Mouse (Mus musculus) CH12.LX (cell line): ENCODE measurements at regions not wholly inside any gene's neighbourhood (a gene's known extent, or its start where the extent isn't known, plus 50 kb on each side); places are given as distances from the start of the nearest gene placed in this dataset.

Experiments
- DNase-seq: peaks from one replicate; pipeline ENCODE4 v3.0.0-alpha.2; 2013; ENCODE audit errors: extremely low read depth
- H3K27ac ChIP-seq: 2 replicates; pipeline ENCODE4 v1.5.1; 2012; ENCODE audit warnings: low read depth, mild to moderate bottlenecking, control low read depth, moderate library complexity; ENCODE audit not compliant: insufficient read depth
- H3K27me3 ChIP-seq: replicated peaks from 2 replicates; pipeline ENCODE3; 2012; ENCODE audit warnings: inconsistent platforms
- H3K36me3 ChIP-seq, 2 experiments: replicated peaks in 1 of 2; 2 replicates each; pipeline versions ENCODE3 to v1.6.1; 2012; ENCODE audit warnings: inconsistent platforms in 1 of 2, low read length in 1 of 2, mild to moderate bottlenecking in 1 of 2, mixed read lengths in 1 of 2, moderate library complexity in 1 of 2; ENCODE audit not compliant: control insufficient read depth in 1 of 2, insufficient read depth in 1 of 2
- H3K4me1 ChIP-seq, 2 experiments: 2 replicates each; pipeline ENCODE4 v1.6.1; 2012; ENCODE audit warnings: inconsistent platforms in 1 of 2, moderate library complexity in 1 of 2; ENCODE audit not compliant: insufficient read depth in 2 of 2, control insufficient read depth in 1 of 2
- H3K4me2 ChIP-seq: 2 replicates; pipeline ENCODE4 v1.6.1; 2012; ENCODE audit warnings: low read depth, mild to moderate bottlenecking, control low read depth; ENCODE audit not compliant: poor library complexity, insufficient read depth, severe bottlenecking
- H3K4me3 ChIP-seq, 3 experiments: fragments of 150-350 bp in 1 of 3; sonication (generic) in 1 of 3; replicated peaks in 1 of 3; 2 replicates each; pipeline versions ENCODE3 to v1.5.1; 2011 to 2012; ENCODE audit warnings: low read depth in 2 of 3, low read length in 2 of 3, mild to moderate bottlenecking in 2 of 3, moderate library complexity in 2 of 3, control low read depth in 1 of 3, improper control_type of control experiment in 1 of 3, inconsistent platforms in 1 of 3, mixed read lengths in 1 of 3; ENCODE audit not compliant: poor library complexity in 1 of 3
- H3K79me2 ChIP-seq: replicated peaks from 2 replicates; pipeline ENCODE4 v1.6.1; 2012; ENCODE audit warnings: mild to moderate bottlenecking, moderate library complexity; ENCODE audit not compliant: control insufficient read depth, poor library complexity, insufficient read depth, severe bottlenecking; ENCODE audit errors: extremely low read depth
- H3K9ac ChIP-seq: 2 replicates; pipeline ENCODE4 v1.6.1; 2012; ENCODE audit warnings: low read depth, mild to moderate bottlenecking, control low read depth, moderate library complexity; ENCODE audit not compliant: insufficient read depth
- H3K9me3 ChIP-seq: replicated peaks from 2 replicates; pipeline ENCODE3; 2012; ENCODE audit warnings: low read length, inconsistent platforms, mixed read lengths
- BHLHE40 ChIP-seq: IDR thresholded peaks from 2 replicates; pipeline ENCODE4 v1.6.1; 2011; ENCODE audit warnings: mild to moderate bottlenecking, low read depth, low read length, improper control_type of control experiment
- CHD1 ChIP-seq: IDR thresholded peaks from 2 replicates; pipeline ENCODE4 v1.6.1; 2012; ENCODE audit warnings: low read depth, low read length, improper control_type of control experiment, inconsistent platforms
- CTCF ChIP-seq, 2 experiments: IDR thresholded peaks in 1 of 2; conservative IDR thresholded peaks in 1 of 2; 2 replicates each; pipeline ENCODE4 v1.5.1; 2011 to 2012; ENCODE audit warnings: low read depth in 2 of 2, low read length in 2 of 2, improper control_type of control experiment in 1 of 2, inconsistent platforms in 1 of 2, mild to moderate bottlenecking in 1 of 2, moderate library complexity in 1 of 2
- ELF1 ChIP-seq: IDR thresholded peaks from 2 replicates; pipeline ENCODE4 v1.6.1; 2014; ENCODE audit warnings: low read depth, mild to moderate bottlenecking, inconsistent platforms, low read length, improper control_type of control experiment
- EP300 ChIP-seq: IDR thresholded peaks from 2 replicates; pipeline ENCODE4 v1.6.1; 2011; ENCODE audit warnings: low read length, improper control_type of control experiment
- ETS1 ChIP-seq: conservative IDR thresholded peaks from 2 replicates; pipeline ENCODE4 v1.6.1; 2012; ENCODE audit warnings: low read depth, mild to moderate bottlenecking, inconsistent platforms, low read length, improper control_type of control experiment, moderate library complexity
- IRF4 ChIP-seq: IDR thresholded peaks from 2 replicates; pipeline ENCODE4 v1.6.1; 2014; ENCODE audit warnings: low read depth, mild to moderate bottlenecking, inconsistent platforms, low read length, improper control_type of control experiment
- JUN ChIP-seq: IDR thresholded peaks from 2 replicates; pipeline ENCODE4 v1.6.1; 2011; ENCODE audit warnings: low read depth, mild to moderate bottlenecking, low read length, improper control_type of control experiment, moderate library complexity; ENCODE audit not compliant: insufficient read depth
- JUND ChIP-seq: conservative IDR thresholded peaks from 2 replicates; pipeline ENCODE4 v1.6.1; 2011; ENCODE audit warnings: low read depth, low read length, improper control_type of control experiment
- MAFK ChIP-seq: IDR thresholded peaks from 2 replicates; pipeline ENCODE4 v1.6.1; 2011; ENCODE audit warnings: low read length, improper control_type of control experiment; ENCODE audit not compliant: insufficient replicate concordance
- MAX ChIP-seq: IDR thresholded peaks from 2 replicates; pipeline ENCODE4 v1.6.1; 2011; ENCODE audit warnings: low read length, improper control_type of control experiment
- MAZ ChIP-seq: IDR thresholded peaks from 2 replicates; pipeline ENCODE4 v1.6.1; 2012; ENCODE audit warnings: low read depth, mild to moderate bottlenecking, inconsistent platforms, low read length, improper control_type of control experiment, moderate library complexity
- NRF1 ChIP-seq: IDR thresholded peaks from 2 replicates; pipeline ENCODE4 v1.6.1; 2014; ENCODE audit warnings: low read depth, mild to moderate bottlenecking, inconsistent platforms, low read length, improper control_type of control experiment, moderate library complexity
- PAX5 ChIP-seq: IDR thresholded peaks from 2 replicates; pipeline ENCODE4 v1.6.1; 2012; ENCODE audit warnings: low read length, inconsistent platforms, mixed read lengths
- POLR2A ChIP-seq: IDR thresholded peaks from 2 replicates; pipeline ENCODE4 v1.6.1; 2011; ENCODE audit warnings: low read depth, mild to moderate bottlenecking, improper control_type of control experiment, low read length
- POLR2AphosphoS2 ChIP-seq: IDR thresholded peaks from 2 replicates; pipeline ENCODE4 v1.6.1; 2011; ENCODE audit warnings: low read depth, low read length, improper control_type of control experiment
- RAD21 ChIP-seq: IDR thresholded peaks from 2 replicates; pipeline ENCODE4 v1.6.1; 2011; ENCODE audit warnings: low read depth, mild to moderate bottlenecking, low read length, improper control_type of control experiment, moderate library complexity
- SIN3A ChIP-seq: IDR thresholded peaks from 2 replicates; pipeline ENCODE4 v1.6.1; 2012; ENCODE audit warnings: low read length, improper control_type of control experiment, inconsistent platforms
- SMC3 ChIP-seq: IDR thresholded peaks from 2 replicates; pipeline ENCODE4 v1.6.1; 2011; ENCODE audit warnings: low read depth, low read length, improper control_type of control experiment
- TBP ChIP-seq: conservative IDR thresholded peaks from 2 replicates; pipeline ENCODE4 v1.6.1; 2011; ENCODE audit warnings: low read depth, low read length, improper control_type of control experiment
- TCF12 ChIP-seq: IDR thresholded peaks from 2 replicates; pipeline ENCODE4 v1.6.1; 2014; ENCODE audit warnings: low read depth, mild to moderate bottlenecking, inconsistent platforms, low read length, improper control_type of control experiment
- USF1 ChIP-seq: IDR thresholded peaks from 2 replicates; pipeline ENCODE4 v1.6.1; 2014; ENCODE audit warnings: low read depth, mild to moderate bottlenecking, inconsistent platforms, low read length, improper control_type of control experiment
- USF2 ChIP-seq: conservative IDR thresholded peaks from 2 replicates; pipeline ENCODE4 v1.6.1; 2011; ENCODE audit warnings: low read depth, low read length, improper control_type of control experiment
- ZC3H11A ChIP-seq: IDR thresholded peaks from 2 replicates; pipeline ENCODE4 v1.6.1; 2012; ENCODE audit warnings: low read depth, mild to moderate bottlenecking, inconsistent platforms, low read length, improper control_type of control experiment
- ZKSCAN1 ChIP-seq: IDR thresholded peaks from 2 replicates; pipeline ENCODE4 v1.6.1; 2012; ENCODE audit warnings: low read depth, inconsistent platforms, low read length, improper control_type of control experiment, borderline replicate concordance
- ZNF384 ChIP-seq: IDR thresholded peaks from 2 replicates; pipeline ENCODE4 v1.6.1; 2012; ENCODE audit warnings: low read depth, low read length, improper control_type of control experiment, inconsistent platforms
- dilution Hi-C: fragments of 300-500 bp; cut with MboI; formaldehyde crosslinking; loops from 2 replicates; pipeline ENCODE4 v1.14.3; 2020; ENCODE audit warnings: low sequenced_read_pairs; ENCODE audit not compliant: extremely low pct_unique_long_range_greater_than_20kb, extremely low pct_ligation_motif_present
- in situ Hi-C: fragments of 300-500 bp; cut with MboI; formaldehyde crosslinking; loops from 3 replicates; pipeline ENCODE4 v1.14.3; 2019; ENCODE audit warnings: low sequenced_read_pairs, low pct_ligation_motif_present, low pct_unique_long_range_greater_than_20kb, mixed read lengths

GRCm38 (mm10) chr3:134629166-134630134 lies 199.4 kb upstream of the Tacr3 start (continued):
- TF ChIP-seq USF2 (no peak; the same call in 1 of the 2 replicates), POLR2A (no peak), MAX (no peak), TBP (no peak), POLR2AphosphoS2 (no peak), MAZ (0 out of 2 replicates have a peak, but pooled peaks have one; percentile 40), ELF1 (no peak), JUN (no peak), MAFK (no peak)

GRCm38 (mm10) chr3:134630135-134630516 lies 198.7 kb upstream of the Tacr3 start:
- Histone ChIP-seq H3K4me3 (peak overlapping the region in 2 of 3 experiments; percentile 2 to 39), H3K9ac (peak overlapping the region; percentile 18; the same call in 1 of the 2 replicates), H3K79me2 (no peaks in the 10 kb centered on the region)
- TF ChIP-seq CHD1 = 0 out of 2 replicates have a peak, but pooled peaks have one; percentile 1
- no peak for TF ChIP-seq POLR2A
- TF ChIP-seq, all 38 proteins: peak for 1
- no peak overlapping the region for H3K27ac ChIP-seq
- peak overlapping the region; percentile 75 for H3K4me2 ChIP-seq
- no peaks in the 10 kb centered on the region for H3K36me3 ChIP-seq
- H3K4me1 ChIP-seq = peaks cover 5 to 13% of the 10 kb centered on the region in 2 experiments
- in situ Hi-C loops = no loop called here
- H3K27me3 ChIP-seq = no peaks in the 10 kb centered on the region
- dilution Hi-C loops = no loop called here
- no peak for DNase-seq
- H3K9me3 ChIP-seq = no peaks in the 10 kb centered on the region

- dilution Hi-C loops (no loop called here), in situ Hi-C loops (no loop called here)
- peak; percentile 36 for DNase-seq
- no peak overlapping the region for H3K27ac ChIP-seq
- H3K27me3 ChIP-seq = no peaks in the 10 kb centered on the region
- no peaks in the 10 kb centered on the region for H3K36me3 ChIP-seq
- peaks cover 5% of the 10 kb centered on the region for H3K9me3 ChIP-seq
- H3K9ac ChIP-seq = no peak overlapping the region
- H3K4me2 ChIP-seq = no peak overlapping the region
- H3K79me2 ChIP-seq = no peaks in the 10 kb centered on the region
- no peak overlapping the region for H3K4me3 ChIP-seq
- H3K4me1 ChIP-seq = peaks cover 0 to 3% of the 10 kb centered on the region in 2 experiments; a peak in 1 of 4 replicates
- TF ChIP-seq EP300 = no peak
- no peak for TF ChIP-seq ZNF384
- TF ChIP-seq MAZ = no peak
- no peak for TF ChIP-seq POLR2A
- no peak for TF ChIP-seq TCF12
- no peak for TF ChIP-seq ZKSCAN1
- TF ChIP-seq JUND = no peak
- TF ChIP-seq MAX = no peak
- TF ChIP-seq SMC3 = peak; percentile 57
- peak; percentile 37 to 78; a peak in 3 of 4 replicates for TF ChIP-seq CTCF (conservative IDR thresholded peaks at IDR 0.05 in 1 of 2, IDR thresholded peaks at IDR 0.05 in 1 of 2; ENCODE audit: low read depth in 2 of 2, low read length in 2 of 2)
- TF ChIP-seq ZC3H11A = peak; percentile 3; the same call in 1 of the 2 replicates
- TF ChIP-seq SIN3A = no peak
- TF ChIP-seq TBP = no peak
- no peak for TF ChIP-seq PAX5
- TF ChIP-seq NRF1 = no peak
- no peak for TF ChIP-seq IRF4
- TF ChIP-seq POLR2AphosphoS2 = no peak
- no peak for TF ChIP-seq ETS1
- no peak for TF ChIP-seq CHD1
- no peak for TF ChIP-seq USF1
- no peak for TF ChIP-seq BHLHE40
- peak; percentile 94 for TF ChIP-seq RAD21
These were observed 179.9 kb upstream of the Tacr3 start for GRCm38 (mm10) chr3:134648727-134649445.
